Mouse (Mus musculus): Measurements from ENCODE around the gene Syngap1.

- TF ChIP-seq CTCF (IDR thresholded peaks at IDR 0.05; ENCODE audit: control insufficient read depth, insufficient read depth, low read length) (no peak), POLR2A (IDR thresholded peaks at IDR 0.05; ENCODE audit: borderline replicate concordance, control insufficient read depth, low read depth, low read length) (no peak)
Measured at GRCm38 (mm10) chr17:26939973-26940300, 1.1 kb upstream of the Syngap1 start.
